Mouse (Mus musculus) NIH3T3 (cell line): ENCODE data around the gene 4930415O20Rik.

Source experiments
- DNase-seq: peaks from one replicate; pipeline ENCODE4 v3.0.0-alpha.2; 2012; ENCODE audit warnings: low read depth

The 4930415O20Rik gene

GRCm38 (mm10) chr15:98606051-98606536 is 35.3 kb downstream of the 4930415O20Rik start:
- no peak for DNase-seq

DNA sequence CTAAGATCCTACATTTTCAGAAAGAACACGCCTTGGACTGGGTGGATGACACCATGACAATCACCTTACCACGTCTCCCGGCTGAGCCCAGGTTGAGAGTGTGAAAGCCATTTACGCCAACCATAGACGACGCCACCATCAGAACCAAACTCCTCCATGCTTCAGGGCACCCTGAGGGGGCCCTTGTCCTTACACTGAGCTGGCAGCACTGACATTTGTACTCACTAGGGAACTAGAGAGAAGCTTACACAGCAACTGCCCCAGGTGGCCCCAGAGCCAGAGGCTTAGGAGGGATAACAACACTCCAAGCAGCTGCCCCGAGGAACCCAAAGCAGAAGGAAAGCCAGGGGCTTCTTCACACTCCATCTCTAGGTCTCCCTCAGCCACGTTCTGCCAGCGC is 35.9 kb downstream of the 4930415O20Rik start:
- no peak for DNase-seq

- peak; percentile 75 for DNase-seq
These were observed 36.8 kb downstream of the 4930415O20Rik start for GRCm38 (mm10) chr15:98607557-98607956.

- peak; percentile 46 for DNase-seq
These were observed 37.4 kb downstream of the 4930415O20Rik start for GRCm38 (mm10) chr15:98608058-98608783.

DNA sequence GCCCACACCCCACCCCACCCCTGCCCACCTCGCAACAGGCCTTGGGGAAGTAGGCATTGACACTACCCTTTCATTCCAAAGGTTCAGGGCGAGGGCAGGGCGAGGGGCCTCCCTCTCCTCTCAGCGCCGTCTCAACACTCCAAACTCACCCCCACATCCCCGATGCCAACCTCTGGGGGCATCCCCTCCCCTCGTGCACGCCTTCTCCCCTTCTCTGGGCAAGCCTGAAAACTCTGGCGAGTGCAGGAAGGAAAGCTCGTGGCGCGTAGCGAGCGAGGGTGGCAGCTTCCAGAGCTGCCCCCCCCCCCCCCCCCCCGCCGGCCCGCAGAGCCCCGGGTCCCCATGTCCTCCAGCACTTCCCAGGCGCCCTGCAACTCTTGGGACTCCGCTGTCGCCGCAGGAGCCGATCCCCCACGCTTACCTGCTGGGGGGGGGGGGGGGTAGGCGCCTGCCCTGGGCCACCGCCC is 38.0 kb downstream of the 4930415O20Rik start:
- DNase-seq = peak; percentile 52

DNA sequence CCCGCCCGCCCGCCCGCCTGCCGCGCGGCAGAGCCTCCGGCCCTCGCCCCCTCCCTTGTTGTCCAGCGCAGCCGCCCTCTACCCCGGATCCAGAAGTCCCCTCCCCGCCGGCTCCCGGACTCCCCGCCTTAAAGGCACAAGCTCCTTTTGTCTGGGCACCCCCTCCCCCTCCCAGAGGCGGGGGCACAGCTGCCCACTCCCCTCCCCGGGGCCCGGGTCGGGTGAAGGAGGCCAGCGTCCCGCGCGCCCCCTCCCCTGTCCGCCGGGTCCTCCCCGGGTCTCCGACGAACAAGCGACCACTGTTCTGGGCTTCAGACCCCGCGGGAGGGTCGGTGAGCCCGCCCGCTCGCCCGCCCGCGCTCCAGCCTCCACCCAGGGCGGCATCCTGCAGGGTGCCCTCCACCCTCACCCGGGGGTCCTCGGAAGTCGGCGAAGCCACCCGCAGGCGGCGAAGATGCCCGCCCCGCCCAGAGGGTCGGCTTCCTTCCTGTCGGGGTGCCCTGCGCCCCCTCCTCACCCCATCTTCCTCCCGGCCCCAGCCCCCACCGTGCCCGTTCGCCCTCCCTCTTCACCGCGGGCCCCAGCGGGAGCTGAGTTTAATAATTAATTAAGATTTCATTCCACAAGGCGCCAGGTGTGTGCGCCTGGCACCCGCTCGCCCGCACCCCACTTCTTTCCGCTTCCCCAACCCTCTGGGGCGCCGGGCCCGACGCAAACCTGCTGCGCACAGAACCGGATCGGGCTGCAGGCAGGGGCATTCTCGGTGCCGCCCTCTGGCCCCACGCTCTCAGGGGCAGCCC is 38.7 kb downstream of the 4930415O20Rik start, which contains the start of gene Adcy6:
Gene Adcy6, minus strand, starts transcription at position 746 of the 800 bp plus-strand sequence.
- peak; percentile 77 for DNase-seq

- DNase-seq = no peak
These were observed 39.4 kb downstream of the 4930415O20Rik start for GRCm38 (mm10) chr15:98610131-98610633.

DNA sequence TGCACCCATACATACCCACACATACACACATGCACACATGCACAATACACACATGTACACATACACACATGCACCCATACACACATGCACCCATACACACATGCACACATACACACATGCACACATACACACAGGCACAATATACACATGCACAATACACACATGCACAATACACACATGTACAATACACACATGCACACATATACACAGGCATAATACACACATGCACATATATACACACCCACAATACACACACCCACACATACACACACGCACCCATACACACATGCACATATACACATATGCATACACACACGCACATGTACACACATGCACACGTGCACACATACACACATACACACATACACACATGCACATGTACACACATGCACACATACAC is 41.4 kb downstream of the 4930415O20Rik start:
- no peak for DNase-seq

DNA sequence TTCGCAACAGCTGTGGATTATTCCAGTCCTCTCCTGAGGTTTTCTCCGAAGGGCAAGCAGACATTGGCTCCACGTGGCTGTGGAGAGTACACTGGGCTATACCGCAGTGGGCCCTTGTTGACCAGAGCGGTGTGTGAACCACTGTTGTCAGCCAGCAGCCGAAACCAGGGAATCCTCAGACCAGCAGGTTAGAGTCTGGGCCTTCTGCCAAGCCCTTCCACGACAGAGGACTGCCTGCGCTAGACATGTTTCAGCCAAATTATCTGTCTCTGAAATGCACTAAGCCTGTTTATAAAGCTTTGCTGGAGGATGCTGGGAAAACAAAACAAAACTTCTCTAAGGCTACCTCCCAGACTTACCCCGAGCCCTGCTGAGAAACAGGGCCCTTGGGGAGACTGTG is 43.7 kb downstream of the 4930415O20Rik start:
- DNase-seq = peak; percentile 50

GRCm38 (mm10) chr15:98614971-98615370 is 44.2 kb downstream of the 4930415O20Rik start:
- DNase-seq = no peak

DNA sequence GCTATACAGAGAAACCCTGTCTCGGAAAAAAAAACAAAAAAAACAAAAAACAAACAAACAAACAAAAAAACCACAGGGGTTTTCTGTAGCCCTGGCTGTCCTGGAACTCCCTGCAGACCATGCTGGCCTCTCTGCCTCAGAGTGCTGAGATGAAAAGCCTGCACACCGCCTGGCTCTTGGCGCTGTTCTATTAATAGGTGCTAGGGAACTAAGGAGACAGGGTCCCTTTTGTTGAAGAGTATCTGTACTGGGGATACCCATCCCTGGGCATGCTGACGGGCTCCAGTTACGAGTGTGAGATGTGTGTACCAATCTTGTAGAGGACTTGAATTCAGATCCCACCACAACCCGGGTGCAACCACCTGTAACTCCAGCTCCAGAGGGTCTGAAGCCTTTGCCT is 44.9 kb downstream of the 4930415O20Rik start:
- DNase-seq = no peak

DNA sequence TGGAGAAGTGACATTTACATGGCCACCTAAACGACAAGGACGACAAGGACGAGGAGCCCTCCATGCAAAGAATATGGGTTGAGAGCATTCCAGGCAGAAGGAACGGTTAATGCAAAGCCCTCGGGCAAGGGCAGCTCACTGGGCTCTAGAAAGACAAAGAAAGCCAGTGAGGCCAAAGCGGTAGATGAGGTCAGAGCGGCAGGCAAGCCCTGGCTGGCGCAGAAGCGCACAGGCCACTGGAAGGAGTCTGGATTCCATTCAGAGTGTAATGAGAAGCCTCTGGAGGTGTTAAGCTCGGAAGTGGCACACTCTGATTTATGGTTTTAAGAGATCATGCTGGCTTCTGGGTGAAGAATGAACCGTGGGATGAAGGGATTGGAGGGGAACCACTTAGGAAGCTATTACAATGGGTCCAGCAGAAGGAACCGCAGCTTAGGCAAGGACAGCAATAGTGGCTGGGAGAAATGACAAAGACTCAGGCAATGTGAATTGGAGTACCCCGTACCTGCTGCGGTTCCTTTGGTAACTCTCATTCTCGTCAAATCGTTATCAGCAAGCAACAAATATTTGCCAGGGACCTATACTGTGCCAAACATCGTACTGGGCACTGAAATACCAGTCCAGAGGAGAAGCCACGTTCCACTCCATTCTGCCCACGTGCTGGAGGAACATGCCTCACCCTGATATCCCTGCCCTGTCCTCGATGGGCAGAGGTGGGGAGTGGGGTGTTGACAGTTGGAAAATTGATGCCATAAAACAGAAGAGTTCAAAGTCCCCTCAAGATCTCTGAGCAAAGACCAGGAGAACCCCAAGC is 45.8 kb downstream of the 4930415O20Rik start:
- no peak for DNase-seq

DNA sequence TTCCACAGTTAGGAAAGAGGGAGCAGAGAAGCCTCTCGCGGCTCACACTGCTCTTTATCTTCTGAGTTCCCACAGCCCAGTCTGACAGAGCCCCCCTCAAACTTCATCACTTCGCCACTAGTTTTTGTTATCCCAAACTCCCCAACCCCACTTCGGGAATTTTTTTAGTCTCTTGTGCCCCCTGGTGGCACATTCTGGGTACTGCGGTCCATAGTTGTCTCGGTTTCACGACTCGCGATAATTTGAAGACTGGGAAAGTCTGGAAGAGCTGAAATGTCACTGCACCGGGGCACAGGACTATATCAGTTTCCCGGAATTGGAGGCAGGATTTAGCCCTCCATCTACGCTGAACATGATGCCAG is 46.4 kb downstream of the 4930415O20Rik start:
- DNase-seq = peak; percentile 93

- DNase-seq = no peak
These were observed 51.4 kb downstream of the 4930415O20Rik start for GRCm38 (mm10) chr15:98622199-98622598.

DNA sequence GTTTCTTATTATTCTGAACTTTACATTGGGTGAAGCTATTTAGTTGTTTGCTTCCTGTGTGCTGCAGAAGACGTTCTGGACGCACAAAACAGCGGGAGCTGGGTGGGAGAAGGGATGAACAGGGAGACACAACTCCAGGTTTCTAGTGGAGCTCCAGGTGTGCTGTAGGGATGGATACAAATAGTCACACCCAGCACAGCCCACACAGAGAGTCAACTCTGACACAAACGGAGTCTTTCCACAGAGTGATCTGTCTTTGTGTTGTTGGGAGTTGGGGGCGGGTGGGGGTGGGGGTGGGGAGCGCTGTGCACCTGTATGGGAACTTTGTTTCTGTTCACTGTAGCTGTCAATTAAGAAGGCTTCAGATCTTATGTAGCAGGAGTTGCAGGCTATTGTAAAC is 51.9 kb downstream of the 4930415O20Rik start:
- no peak for DNase-seq

DNA sequence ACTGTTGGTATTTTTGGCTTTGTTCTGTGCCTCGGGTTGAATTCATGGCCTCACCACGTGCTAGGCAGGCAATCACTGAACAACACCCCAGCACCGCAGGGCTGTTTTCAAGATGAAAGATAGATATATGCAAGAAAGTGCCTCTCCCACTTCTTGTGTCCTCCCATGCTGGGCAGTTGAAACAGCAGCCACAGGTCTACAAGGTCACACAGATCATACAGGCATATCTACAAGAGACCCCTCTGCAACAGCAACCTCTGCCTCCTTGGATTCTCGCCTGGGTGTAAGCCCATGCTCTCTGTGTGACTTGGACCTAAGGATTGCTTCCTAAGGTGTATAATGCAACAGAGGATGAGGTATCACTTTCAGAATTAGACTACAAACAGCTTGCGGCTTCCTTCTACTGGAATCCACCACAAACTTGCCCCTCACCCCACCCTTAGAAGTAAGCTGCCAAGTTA is 52.6 kb downstream of the 4930415O20Rik start:
- no peak for DNase-seq

DNA sequence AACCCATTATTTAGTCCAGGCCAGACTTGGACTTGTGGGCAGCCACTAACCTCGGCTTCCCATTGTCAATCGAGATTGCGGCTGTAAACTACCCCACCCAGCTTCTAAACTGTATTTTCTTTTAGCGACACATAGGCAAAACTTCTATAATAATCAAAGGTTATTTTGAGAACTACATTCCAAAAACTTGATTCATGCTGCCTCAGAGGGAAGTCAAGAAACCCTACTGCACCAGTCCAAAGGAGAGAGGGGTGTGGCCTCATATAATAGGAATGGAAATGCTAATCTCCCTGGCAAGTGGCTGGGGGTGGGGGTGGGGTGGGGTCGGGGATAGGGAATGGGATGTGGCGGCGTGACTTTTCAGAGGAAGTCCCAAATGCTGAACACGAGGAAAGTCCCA is 55.3 kb downstream of the 4930415O20Rik start:
- peak; percentile 73 for DNase-seq

DNA sequence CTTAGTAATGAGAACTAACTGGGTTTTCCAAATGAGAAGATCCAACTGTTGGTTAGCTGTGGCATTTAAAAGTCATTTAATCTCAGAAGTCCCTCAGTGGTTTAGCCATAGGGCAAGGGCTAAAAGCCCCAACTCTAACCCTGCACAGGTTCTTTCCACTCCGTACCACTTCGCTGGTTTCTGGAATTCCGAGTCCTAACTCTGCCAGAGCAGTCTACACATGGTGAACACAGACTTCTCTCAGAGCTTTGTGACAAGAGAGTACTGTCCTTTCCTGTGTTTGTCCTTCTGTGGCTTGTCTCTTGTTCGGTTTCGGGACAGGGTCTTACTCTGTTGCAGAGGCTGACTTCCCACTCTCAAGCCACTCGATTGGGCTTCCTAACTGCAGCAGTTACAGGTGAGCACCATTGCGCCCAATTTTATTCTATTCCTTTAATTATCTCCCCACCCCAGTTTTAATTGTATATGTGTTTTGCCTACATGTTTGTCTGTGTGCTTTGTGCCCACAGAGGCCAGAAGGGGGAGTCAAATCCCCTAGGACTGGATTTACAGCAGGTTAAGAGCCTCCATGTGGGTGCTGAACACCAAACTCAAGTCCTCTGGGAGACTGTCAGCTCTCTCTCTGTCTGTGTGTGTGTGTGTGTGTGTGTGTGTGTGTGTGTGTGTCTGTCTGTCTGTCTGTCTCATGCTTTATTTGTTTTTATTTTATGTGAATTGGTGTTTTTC is 55.8 kb downstream of the 4930415O20Rik start:
- DNase-seq = no peak

DNA sequence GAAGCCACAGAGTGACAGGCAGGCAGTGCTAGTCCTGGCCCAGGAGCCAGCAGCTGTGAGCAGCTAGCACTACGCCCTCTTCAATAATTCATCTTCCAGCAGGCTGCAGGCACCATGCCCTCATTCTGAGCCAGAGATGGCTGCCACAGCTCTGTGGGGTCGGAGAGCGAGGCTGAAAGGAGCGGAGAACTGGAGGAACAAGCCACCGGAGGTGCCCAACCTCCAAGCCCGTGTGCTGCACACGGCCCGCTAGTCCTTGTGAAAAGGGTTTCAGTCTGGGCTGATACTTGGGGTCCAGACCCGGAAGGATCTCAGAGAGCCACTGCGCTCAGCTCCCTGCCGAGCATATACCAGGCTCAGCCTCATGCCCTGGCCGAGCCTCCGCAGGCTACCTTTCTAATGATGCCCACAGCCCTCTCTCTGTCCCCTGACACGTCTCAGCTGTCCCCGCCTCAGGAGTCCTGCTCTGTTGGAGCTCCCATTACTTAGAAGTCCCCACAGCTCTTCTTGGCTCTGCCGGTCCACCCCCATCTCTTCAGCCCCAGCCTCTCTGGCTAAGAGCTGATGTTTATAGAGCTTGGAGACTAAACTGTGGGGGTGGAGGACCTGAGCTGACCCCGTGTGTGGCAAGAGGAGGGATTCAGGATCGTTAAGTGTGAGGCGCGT is 57.9 kb downstream of the 4930415O20Rik start:
- DNase-seq = no peak

- no peak for DNase-seq
These were observed 58.7 kb downstream of the 4930415O20Rik start for GRCm38 (mm10) chr15:98629464-98629863.

GRCm38 (mm10) chr15:98630540-98630939 is 59.7 kb downstream of the 4930415O20Rik start, which contains the start of gene Cacnb3:
Gene Cacnb3, plus strand, starts transcription at chr15:98630840.
- DNase-seq = no peak
